Mouse (Mus musculus) bone marrow macrophage, adult 2 months (primary cell): ENCODE measurements around the gene Lyrm4. TPM values are rescaled to one million over a fixed set of nuclear protein-coding genes. Genes with fewer than 3 reads are reported as not detected.
A peak's percentile ranks its signal among the peaks of the same experiment; 100 is the strongest.

Source experiments
- H3K27ac ChIP-seq: 2 replicates; pipeline ENCODE4 v1.5.1; 2012; ENCODE audit warnings: low read depth, low read length; ENCODE audit not compliant: insufficient read depth
- H3K4me1 ChIP-seq: 2 replicates; pipeline ENCODE4 v1.6.1; 2012; ENCODE audit warnings: low read length; ENCODE audit not compliant: control insufficient read depth, insufficient read depth
- H3K4me3 ChIP-seq: 2 replicates; pipeline ENCODE4 v1.5.1; 2012; ENCODE audit warnings: mild to moderate bottlenecking, low read length, moderate library complexity; ENCODE audit not compliant: insufficient read depth
- CTCF ChIP-seq: IDR thresholded peaks from 2 replicates; pipeline ENCODE4 v1.5.1; 2012; ENCODE audit warnings: low read depth, mild to moderate bottlenecking, low read length, moderate library complexity
- POLR2A ChIP-seq: IDR thresholded peaks from 2 replicates; pipeline ENCODE4 v1.6.1; 2012; ENCODE audit warnings: mild to moderate bottlenecking, low read depth, low read length, borderline replicate concordance
- polyA plus RNA-seq: library from polyadenylated mRNA; stranded (reverse); fragments of >200 nt; gene quantifications from 2 replicates; pipeline ENCODE4 v1.2.4, GENCODE M21; 2012; ENCODE audit not compliant: missing spikeins, insufficient read depth, insufficient read length

The Lyrm4 gene
- polyA plus RNA-seq = 8.6 and 9.8 TPM in 2 replicates

DNA sequence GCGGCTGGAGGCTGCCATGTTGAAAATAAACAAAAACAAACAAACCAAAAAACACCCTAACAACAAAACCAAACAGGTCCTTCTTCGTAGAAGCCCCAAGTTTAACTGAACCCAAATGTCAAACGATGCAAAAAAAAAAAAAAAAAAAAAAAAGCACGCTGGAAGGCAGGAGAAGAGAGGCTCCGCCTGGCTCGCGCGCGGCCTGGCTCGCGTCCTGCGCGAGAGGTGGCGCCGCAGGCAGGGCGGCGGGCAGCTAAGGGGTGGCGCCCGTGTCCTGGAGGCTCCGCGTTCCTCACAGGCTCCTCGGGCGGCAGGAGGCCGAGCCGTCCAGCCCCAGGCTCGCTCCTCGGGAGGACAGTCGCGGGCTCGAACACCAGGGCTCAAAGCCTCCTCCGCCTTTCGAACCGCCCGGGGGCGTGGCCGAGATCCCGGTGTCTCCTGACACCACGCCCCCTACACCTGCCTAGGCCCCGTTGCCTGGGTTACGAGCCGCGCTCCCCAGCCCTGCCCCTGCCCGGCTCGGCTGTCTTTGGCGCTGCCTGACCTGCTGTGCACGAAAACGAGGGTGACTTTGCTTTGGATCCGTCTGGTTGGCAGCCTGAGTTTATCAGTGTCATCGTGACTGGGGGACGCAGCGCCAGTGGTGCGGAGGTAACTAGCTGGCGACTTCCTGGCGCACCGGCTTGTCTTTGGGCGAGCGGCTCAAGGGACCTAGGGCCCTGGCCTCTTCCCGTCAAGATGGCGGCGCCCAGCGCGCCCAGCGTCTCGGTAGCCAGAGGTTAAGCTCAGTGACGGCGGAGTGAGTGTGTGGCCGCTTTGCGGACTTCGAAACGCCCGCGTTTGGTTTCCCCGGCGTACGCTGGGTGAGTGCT lies at the start of gene Lyrm4, which contains the start of gene Fars2:
Gene Lyrm4, minus strand, starts transcription at position 384 of the 872 bp plus-strand sequence.
Gene Fars2, plus strand, starts transcription at position 270 of the 872 bp plus-strand sequence.
- Histone ChIP-seq H3K4me3 (peak within 1 kb of the TSS; percentile 70), H3K4me1 (peaks cover 16% of the 10 kb centered on the region)
- TF ChIP-seq CTCF (no peak), POLR2A (peak; percentile 83; the same call in 1 of the 2 replicates)

GRCm38 (mm10) chr13:36163898-36164297 lies 46.6 kb upstream of the Lyrm4 start:
- no peak overlapping the region for H3K4me3 ChIP-seq
- H3K4me1 ChIP-seq = peaks cover 2% of the 10 kb centered on the region
- TF ChIP-seq POLR2A (no peak), CTCF (no peak)
- no peak overlapping the region for H3K27ac ChIP-seq

More for the DNA sequence above, at the start of gene Lyrm4, which contains the start of gene Fars2:
- H3K27ac ChIP-seq = peak within 1 kb of the TSS; percentile 94

DNA sequence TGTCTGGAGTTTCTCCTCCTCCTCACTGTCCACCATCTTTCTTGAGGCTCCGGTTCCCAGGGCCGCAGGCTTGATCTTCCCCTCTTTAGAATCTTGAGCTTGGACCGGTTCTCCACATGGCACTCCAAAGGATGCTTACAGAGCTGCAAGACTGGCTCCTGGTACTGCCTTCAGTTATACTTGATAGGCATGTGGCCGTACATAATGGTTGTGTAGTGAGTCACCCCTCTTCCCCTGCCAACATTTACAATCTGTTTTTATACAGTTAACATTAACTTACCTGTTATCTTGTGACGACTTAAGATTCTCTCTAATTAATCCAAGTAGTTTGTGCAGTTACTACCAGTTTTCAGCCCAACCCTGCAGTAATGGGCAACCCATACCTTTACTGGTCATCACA lies 46.1 kb upstream of the Lyrm4 start:
- Histone ChIP-seq H3K4me1 (peaks cover 2% of the 10 kb centered on the region), H3K27ac (no peak overlapping the region), H3K4me3 (no peak overlapping the region)
- TF ChIP-seq POLR2A = no peak

- no peak overlapping the region for H3K4me3 ChIP-seq
- no peaks in the 10 kb centered on the region for H3K4me1 ChIP-seq
- TF ChIP-seq POLR2A (no peak), CTCF (no peak)
- no peak overlapping the region for H3K27ac ChIP-seq
Observed at GRCm38 (mm10) chr13:36156340-36156931, 39.1 kb upstream of the Lyrm4 start.

DNA sequence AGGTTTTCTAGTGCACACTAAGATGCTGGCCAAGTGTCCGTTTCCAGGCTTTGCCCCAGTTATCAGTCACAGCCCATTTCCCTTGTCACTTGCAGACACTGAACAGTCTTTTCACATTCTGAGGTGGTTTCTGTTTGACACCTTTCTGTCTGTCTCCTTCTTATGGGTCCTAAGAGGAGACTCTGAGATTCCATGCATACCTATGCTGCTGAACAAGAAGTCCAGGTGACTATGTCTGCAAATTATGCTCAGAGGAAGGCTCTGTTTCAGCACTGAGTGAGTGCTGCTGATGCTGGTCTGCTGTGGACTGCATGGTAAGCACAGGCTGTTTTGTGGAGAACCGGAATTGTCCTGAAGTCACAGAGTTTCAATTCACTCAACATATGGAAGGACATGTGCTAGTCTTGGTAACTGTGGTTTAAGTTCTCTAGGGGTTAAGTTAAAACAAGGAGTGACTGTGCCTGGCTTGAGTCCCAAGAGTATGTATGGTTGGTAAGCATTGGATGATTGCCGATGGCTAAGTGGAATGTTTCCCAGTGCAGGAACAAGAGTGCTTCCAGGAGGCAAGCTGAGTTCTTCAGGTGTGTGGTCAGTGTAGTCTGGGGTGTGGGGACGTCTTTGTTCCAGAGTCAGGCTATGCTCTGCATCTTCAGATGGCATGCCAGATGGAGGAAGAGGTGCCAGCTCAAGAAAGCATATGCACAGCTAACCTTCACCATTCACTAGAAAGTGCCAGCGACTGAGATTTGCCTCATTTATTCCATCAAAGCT lies 35.6 kb upstream of the Lyrm4 start:
- Histone ChIP-seq H3K27ac (no peak overlapping the region), H3K4me1 (peaks cover 20% of the 10 kb centered on the region), H3K4me3 (no peak overlapping the region)
- TF ChIP-seq CTCF (no peak), POLR2A (no peak)

DNA sequence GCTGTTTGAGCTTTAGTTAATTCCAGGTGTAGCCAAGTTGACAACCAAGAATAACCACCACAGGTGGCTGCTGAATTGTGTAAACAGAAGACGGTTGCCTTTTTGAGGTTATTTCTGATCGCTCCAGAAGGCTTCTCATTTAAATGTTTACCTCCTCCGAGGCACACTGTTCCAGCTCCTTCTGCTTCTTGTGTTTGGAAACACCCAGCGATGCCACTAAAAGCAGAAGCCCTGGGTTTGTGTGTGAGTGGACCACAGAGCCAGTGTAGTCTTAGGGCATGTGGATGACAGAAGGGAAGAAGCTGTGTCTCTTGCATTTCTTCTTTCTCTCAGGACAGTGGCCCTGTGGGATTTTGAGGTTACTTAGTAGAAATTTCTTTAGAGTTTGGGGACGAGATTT lies 32.9 kb upstream of the Lyrm4 start:
- 0 out of 2 replicates have a peak overlapping the region, but pooled peaks have one; percentile 24 for H3K27ac ChIP-seq
- TF ChIP-seq CTCF (no peak), POLR2A (no peak)
- peaks cover 30% of the 10 kb centered on the region for H3K4me1 ChIP-seq
- H3K4me3 ChIP-seq = no peak overlapping the region

DNA sequence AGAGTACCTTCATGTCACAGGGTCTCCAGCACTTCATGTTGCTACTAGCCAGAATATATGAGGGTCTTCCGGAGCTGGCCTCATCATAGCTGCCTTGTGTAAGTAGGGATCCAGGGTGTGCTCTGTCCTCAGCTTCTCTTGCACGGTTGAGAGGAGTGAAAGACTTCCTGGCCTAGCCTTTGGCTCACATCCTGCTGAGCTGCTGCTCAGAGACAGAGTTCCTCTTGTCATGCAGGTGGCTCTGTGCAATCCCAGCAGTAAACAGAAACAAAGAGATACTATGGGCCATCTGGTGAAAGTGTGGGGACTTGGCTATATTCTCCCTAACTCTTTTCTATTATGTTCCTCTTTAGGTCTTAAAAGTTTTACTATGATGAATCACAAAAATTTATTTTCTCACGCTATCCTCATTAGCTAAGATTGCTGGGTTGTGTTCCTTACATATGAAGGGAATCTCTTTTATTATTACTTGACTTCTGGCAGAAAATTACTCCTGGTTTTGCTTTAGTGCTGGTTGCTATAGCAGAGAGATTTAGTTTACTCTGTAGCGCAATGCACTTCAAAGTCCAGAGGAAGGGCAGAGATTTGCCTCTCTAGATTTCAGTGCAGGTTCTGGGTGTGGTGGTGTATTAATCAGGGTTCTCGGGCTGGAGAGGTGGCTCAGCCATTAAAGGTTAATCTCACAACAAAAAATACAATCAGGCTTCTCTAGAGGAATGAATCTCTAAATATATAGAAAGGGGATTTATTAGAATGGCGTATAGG lies 32.0 kb upstream of the Lyrm4 start:
- TF ChIP-seq POLR2A = no peak
- Histone ChIP-seq H3K27ac (no peak overlapping the region), H3K4me3 (no peak overlapping the region), H3K4me1 (peaks cover 32% of the 10 kb centered on the region)

- H3K27ac ChIP-seq = no peak overlapping the region
- TF ChIP-seq CTCF (no peak), POLR2A (no peak)
- H3K4me3 ChIP-seq = no peak overlapping the region
- H3K4me1 ChIP-seq = peaks cover 31% of the 10 kb centered on the region
Observed at GRCm38 (mm10) chr13:36145601-36146000, 28.3 kb upstream of the Lyrm4 start.
